Mouse (Mus musculus): ENCODE measurements around the gene Cops7a. TPM values are rescaled to one million over a fixed set of nuclear protein-coding genes. Genes with fewer than 3 reads are reported as not detected.

Cops7a gene
- 141 and 150 TPM in 2 replicates for polyA plus RNA-seq (2016; fragmentation: Nextera tagmentation; extraction: Ambion mirVana)

DNA sequence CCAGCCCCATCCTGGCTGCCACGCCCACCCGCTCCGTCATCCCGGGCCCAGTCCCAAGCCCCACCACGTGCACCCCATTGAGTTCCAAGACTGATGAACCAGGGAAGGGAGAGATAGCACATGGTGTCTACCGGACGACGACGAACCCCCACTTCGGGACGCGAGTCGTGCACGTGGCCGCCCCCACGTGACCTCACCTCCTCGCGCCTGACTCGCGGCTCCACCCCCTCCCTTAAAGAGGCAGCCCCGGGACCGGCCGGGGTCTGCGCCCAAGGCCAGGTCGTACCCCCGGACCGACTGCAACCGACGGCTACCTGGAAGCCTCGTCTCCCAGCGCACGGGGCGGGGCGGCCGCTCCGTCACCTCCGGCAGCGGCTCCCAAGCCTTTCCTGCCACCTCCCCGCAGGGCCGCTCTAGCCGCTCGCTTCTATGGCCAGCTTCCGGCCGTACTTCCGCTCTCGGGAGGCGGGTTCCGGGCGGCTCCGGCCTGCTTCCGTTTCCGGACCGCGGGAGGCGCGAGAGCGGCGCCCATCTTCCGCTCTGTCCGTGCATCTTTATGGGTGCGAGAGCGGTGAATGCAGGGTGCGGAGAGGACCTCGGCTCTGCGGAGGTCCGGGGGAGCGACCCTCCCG lies at the start of gene Cops7a:
Gene Cops7a, minus strand, starts transcription at position 451 of the 632 bp plus-strand sequence.
- H3K36me3 ChIP-seq, result peaks cover 40% of the 10 kb centered on the region
- H3K4me3 ChIP-seq, result peak within 1 kb of the TSS; percentile 86
- peak; percentile 99 for DNase-seq (ENCODE audit: low spot score)
- no peaks in the 10 kb centered on the region for H3K9me3 ChIP-seq (replicated peaks)
- H3K27ac ChIP-seq, result peak within 1 kb of the TSS; percentile 94
- no peaks in the 10 kb centered on the region for H3K27me3 ChIP-seq (ENCODE audit: low read depth, poor library complexity, severe bottlenecking)
- H3K4me1 ChIP-seq, result peaks cover 16% of the 10 kb centered on the region
- WGBS, result under 1% methylated on average over 68 of the region's 68 CpGs

DNA sequence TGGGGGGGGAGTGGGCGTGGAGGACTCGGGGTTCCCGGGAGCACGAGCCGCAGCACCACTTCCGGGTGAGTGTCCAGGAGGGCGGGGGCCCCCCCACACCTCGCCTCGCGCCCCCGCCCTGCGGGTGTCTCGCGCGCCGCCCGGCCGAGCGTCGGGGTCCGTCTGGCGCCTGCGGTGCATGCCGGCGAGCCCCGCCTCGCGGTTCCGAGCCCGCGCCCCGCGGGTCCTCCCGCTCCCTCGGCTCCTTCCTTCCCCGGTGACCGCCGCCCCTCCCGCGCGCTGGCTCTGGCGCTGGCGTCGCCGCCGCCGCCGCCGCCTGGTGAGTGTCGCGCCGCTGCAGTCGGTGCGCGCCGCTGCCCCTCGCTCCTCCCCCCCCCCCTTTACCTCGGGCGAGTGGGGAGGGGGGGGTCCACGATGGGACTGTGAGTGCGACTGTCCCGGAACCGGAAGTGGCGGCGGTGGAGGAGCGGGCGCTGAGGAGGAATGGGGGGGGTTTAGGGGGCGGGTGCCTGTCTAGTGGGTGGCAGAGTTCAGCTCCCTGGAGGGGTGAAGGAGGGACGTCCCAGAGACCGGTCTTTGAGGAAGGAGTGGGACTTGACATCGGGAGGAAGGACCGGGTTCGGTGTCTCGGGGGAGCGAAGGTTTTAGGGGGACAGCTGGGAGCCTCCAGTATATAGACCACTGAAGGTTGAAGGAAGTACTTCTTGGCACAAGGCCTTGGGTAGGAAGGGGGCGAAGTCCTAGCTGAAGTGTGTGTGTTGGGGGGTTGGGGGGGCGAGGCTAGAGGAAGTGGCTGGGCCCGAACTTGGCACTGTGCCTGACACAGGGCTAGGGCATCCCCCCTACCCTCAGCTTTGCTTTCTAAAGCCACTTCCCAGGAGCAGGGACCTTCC lies 44.1 kb upstream of the Cops7a start:
- under 1% methylated on average over 77 of the region's 78 CpGs for WGBS
- H3K36me3 ChIP-seq, result peaks cover 40% of the 10 kb centered on the region
- no peaks in the 10 kb centered on the region for H3K9me3 ChIP-seq (replicated peaks)
- peaks cover 24% of the 10 kb centered on the region for H3K4me1 ChIP-seq
- H3K27me3 ChIP-seq (ENCODE audit: low read depth, poor library complexity, severe bottlenecking), result peaks cover 8% of the 10 kb centered on the region; the same call in 1 of the 2 replicates
- peak overlapping the region; percentile 92 for H3K4me3 ChIP-seq
- peak; percentile 93 for DNase-seq (ENCODE audit: low spot score)
- H3K27ac ChIP-seq, result peak overlapping the region; percentile 99

DNA sequence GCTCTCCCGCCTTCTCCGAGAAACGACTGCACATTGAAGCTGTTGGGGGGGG lies 43.6 kb upstream of the Cops7a start, which contains the start of gene Zfp384:
Gene Zfp384, plus strand, starts transcription at position 17 of the 52 bp plus-strand sequence.
- Histone ChIP-seq H3K36me3 (peaks cover 35% of the 10 kb centered on the region), H3K27ac (peak within 1 kb of the TSS; percentile 99), H3K9me3 (replicated peaks) (no peaks in the 10 kb centered on the region), H3K4me1 (peaks cover 24% of the 10 kb centered on the region), H3K4me3 (peak within 1 kb of the TSS; percentile 92), H3K27me3 (ENCODE audit: low read depth, poor library complexity, severe bottlenecking) (peaks cover 12% of the 10 kb centered on the region; the same call in 1 of the 2 replicates)
- WGBS, result 0% methylated on average over 3 of the region's 3 CpGs
- no peak for DNase-seq (ENCODE audit: low spot score)

DNA sequence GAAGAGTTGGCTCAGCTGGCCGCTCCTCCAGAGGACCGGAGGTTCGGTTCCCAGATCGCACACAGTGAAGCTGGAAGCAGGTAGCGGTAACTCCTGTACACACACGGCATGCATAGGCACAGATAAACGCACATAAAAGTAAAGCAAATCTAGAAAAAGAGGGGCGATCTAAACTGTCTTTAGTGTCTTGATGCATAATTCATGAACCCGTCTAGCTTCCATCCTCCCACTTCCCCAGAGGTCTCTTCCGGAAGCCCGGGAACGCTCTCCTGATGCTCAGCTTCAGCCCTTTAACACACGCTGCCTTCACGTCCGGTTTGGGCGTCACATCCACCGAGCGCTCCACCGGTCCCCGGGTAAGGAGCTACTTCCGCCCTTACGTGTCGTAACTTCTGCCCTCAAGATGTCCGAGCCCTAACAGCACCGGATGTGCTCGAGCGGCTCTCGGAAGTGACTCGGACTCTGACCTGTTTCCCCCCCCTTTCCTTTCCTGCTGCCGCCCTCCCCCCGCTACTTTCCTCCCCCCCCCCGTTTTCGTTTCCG lies 43.3 kb upstream of the Cops7a start:
- peak overlapping the region; percentile 92 for H3K4me3 ChIP-seq
- H3K27ac ChIP-seq, result peak overlapping the region; percentile 99
- peaks cover 32% of the 10 kb centered on the region for H3K36me3 ChIP-seq
- peak; percentile 96 for DNase-seq (ENCODE audit: low spot score)
- H3K4me1 ChIP-seq, result peaks cover 26% of the 10 kb centered on the region
- no peaks in the 10 kb centered on the region for H3K9me3 ChIP-seq (replicated peaks)
- H3K27me3 ChIP-seq (ENCODE audit: low read depth, poor library complexity, severe bottlenecking), result peaks cover 15% of the 10 kb centered on the region
- 1% methylated on average over 34 of the region's 34 CpGs for WGBS

DNA sequence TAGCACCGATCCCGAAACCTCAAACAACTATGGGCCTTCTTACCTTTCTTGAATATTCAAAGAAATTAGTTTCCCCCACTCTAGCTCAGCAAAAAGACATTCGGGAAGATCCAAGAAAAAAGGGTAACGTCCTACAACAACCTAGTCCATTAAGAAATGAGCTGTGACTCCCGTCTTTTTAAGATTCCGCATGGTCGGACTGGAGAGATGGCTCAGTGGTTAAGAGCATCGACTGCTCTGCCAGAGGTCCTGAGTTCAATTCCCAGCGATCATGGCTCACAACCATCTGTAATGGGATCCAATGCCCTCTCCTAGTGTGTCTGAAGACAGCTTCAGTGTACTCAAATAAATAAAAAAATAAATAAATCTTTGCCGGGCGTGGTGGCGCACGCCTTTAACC lies 42.7 kb upstream of the Cops7a start:
- DNase-seq (ENCODE audit: low spot score), result no peak
- Histone ChIP-seq H3K4me1 (peaks cover 29% of the 10 kb centered on the region), H3K36me3 (peaks cover 26% of the 10 kb centered on the region), H3K9me3 (replicated peaks) (no peaks in the 10 kb centered on the region), H3K27me3 (ENCODE audit: low read depth, poor library complexity, severe bottlenecking) (peaks cover 21% of the 10 kb centered on the region), H3K27ac (peak overlapping the region; percentile 99), H3K4me3 (peak overlapping the region; percentile 92)
- WGBS, result 47% methylated on average over 13 of the region's 13 CpGs

DNA sequence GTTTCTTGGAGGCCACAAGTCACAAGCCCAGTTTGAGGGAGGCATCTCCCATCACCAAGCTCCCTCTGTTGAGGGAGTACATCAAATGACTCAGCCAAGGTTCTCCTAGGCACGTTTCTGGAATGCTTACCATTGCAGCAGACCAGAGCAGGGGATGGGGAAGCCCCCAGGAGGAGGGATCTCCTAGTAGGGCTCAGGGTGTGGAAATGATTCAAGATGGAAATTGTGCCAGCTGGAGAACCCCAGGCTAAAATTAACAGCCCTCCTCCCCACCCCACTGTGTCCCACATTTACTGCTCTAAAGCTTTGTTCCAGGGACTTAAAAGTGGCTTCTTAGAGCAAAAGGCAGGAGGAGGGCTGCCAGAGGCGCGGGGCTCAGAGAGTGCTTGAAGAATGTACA lies 39.7 kb upstream of the Cops7a start:
- H3K4me1 ChIP-seq, result peaks cover 17% of the 10 kb centered on the region
- no peak overlapping the region for H3K27ac ChIP-seq
- no peaks in the 10 kb centered on the region for H3K9me3 ChIP-seq (replicated peaks)
- 36% methylated on average over 3 of the region's 3 CpGs for WGBS
- no peak overlapping the region for H3K4me3 ChIP-seq
- no peaks in the 10 kb centered on the region for H3K36me3 ChIP-seq
- DNase-seq (ENCODE audit: low spot score), result no peak
- peaks cover 50% of the 10 kb centered on the region for H3K27me3 ChIP-seq (ENCODE audit: low read depth, poor library complexity, severe bottlenecking)

DNA sequence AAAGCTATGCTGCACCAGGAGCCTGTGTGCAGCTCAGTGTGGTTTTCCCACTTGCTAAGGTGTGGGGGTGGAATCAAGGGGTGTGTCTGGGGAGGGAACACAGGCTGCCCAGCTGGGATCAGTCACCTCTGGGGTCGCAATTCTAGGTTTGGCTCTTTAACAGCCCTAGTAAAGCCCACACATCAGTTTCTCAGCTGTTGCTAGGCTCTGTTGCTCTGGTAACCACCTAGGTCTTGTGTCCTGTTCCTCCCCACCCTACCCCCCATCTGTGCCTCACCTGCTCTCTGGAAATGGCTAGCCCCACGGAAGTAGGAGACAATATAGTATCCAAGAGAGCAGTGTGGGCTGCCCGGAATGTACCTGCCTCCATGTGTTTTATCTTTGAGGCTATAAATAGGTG lies 38.4 kb upstream of the Cops7a start:
- H3K9me3 ChIP-seq (replicated peaks), result no peaks in the 10 kb centered on the region
- no peaks in the 10 kb centered on the region for H3K36me3 ChIP-seq
- peaks cover 14% of the 10 kb centered on the region for H3K4me1 ChIP-seq
- no peak overlapping the region for H3K27ac ChIP-seq
- peaks cover 64% of the 10 kb centered on the region for H3K27me3 ChIP-seq (ENCODE audit: low read depth, poor library complexity, severe bottlenecking)
- no peak overlapping the region for H3K4me3 ChIP-seq
- WGBS, result 52% methylated on average over 3 of the region's 3 CpGs
- DNase-seq (ENCODE audit: low spot score), result no peak

DNA sequence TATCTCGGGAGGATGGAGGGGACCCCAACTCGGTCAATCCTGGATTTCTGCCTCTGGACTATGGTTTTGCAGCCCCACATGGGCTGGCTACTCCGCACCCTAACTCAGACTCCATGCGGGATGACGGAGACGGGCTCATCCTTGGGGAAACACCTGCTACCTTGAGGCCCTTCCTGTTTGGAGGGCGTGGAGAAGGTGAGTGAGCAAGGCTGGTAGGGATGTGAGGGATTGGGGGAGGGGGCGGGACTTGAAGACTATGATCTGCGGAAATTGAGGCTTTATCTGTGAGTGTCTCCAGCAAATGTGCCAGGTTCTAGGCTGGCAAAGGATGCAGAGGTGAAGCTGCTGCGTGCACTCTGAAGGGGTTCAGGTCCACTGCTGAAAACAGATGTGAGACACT lies 34.2 kb upstream of the Cops7a start:
- Histone ChIP-seq H3K9me3 (replicated peaks) (no peaks in the 10 kb centered on the region), H3K27ac (no peak overlapping the region), H3K4me3 (no peak overlapping the region), H3K36me3 (no peaks in the 10 kb centered on the region), H3K4me1 (peaks cover 33% of the 10 kb centered on the region), H3K27me3 (ENCODE audit: low read depth, poor library complexity, severe bottlenecking) (peaks cover 99% of the 10 kb centered on the region)
- no peak for DNase-seq (ENCODE audit: low spot score)
- WGBS, result 24% methylated on average over 10 of the region's 10 CpGs

DNA sequence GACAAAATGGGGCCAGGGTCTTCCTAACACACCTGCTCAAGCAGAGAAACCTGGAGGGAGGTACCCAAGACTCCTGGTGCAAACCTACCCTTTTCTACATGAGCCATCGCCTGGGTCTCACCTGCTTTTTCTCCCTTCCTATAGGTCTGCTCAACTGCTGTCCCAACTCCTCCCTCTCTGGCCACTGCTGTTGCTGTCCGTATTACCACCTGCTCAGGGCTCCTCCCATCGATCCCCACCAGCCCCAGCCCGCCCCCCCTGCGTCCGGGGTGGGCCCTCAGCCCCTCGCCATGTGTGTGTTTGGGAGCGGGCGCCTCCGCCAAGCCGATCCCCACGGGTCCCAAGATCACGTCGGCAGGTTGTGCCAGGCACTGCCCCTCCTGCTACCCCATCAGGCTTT lies 33.8 kb upstream of the Cops7a start:
- no peak overlapping the region for H3K4me3 ChIP-seq
- WGBS, result 24% methylated on average over 14 of the region's 14 CpGs
- no peaks in the 10 kb centered on the region for H3K36me3 ChIP-seq
- H3K9me3 ChIP-seq (replicated peaks), result no peaks in the 10 kb centered on the region
- no peak overlapping the region for H3K27ac ChIP-seq
- peaks cover 34% of the 10 kb centered on the region for H3K4me1 ChIP-seq
- peaks cover 99% of the 10 kb centered on the region for H3K27me3 ChIP-seq (ENCODE audit: low read depth, poor library complexity, severe bottlenecking)
- DNase-seq (ENCODE audit: low spot score), result no peak

DNA sequence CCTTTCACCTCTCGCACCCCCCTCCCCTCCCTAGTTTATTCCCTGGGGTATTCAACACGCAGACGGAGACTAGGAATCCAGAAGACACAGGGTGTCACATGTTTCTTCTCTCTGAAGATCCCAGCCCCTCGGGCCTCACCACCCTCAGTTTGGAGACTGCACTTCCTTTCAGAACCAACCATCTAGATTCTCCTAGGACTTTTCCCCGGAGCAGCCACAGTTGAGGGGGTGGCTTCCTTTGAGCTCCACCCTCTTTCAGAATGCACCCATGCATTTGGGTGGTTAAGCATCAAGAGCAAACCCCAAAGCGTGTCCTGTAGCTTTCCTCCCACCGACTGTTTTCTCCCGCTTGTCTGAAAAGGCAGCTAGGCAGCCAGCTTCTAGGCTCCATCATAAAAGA lies 32.7 kb upstream of the Cops7a start:
- Histone ChIP-seq H3K27ac (no peak overlapping the region), H3K9me3 (replicated peaks) (no peaks in the 10 kb centered on the region), H3K36me3 (no peaks in the 10 kb centered on the region), H3K4me3 (0 out of 2 replicates have a peak overlapping the region, but pooled peaks have one; percentile 70), H3K4me1 (peaks cover 31% of the 10 kb centered on the region), H3K27me3 (ENCODE audit: low read depth, poor library complexity, severe bottlenecking) (peaks cover 100% of the 10 kb centered on the region)
- 7% methylated on average over 8 of the region's 8 CpGs for WGBS
- DNase-seq (ENCODE audit: low spot score), result no peak

DNA sequence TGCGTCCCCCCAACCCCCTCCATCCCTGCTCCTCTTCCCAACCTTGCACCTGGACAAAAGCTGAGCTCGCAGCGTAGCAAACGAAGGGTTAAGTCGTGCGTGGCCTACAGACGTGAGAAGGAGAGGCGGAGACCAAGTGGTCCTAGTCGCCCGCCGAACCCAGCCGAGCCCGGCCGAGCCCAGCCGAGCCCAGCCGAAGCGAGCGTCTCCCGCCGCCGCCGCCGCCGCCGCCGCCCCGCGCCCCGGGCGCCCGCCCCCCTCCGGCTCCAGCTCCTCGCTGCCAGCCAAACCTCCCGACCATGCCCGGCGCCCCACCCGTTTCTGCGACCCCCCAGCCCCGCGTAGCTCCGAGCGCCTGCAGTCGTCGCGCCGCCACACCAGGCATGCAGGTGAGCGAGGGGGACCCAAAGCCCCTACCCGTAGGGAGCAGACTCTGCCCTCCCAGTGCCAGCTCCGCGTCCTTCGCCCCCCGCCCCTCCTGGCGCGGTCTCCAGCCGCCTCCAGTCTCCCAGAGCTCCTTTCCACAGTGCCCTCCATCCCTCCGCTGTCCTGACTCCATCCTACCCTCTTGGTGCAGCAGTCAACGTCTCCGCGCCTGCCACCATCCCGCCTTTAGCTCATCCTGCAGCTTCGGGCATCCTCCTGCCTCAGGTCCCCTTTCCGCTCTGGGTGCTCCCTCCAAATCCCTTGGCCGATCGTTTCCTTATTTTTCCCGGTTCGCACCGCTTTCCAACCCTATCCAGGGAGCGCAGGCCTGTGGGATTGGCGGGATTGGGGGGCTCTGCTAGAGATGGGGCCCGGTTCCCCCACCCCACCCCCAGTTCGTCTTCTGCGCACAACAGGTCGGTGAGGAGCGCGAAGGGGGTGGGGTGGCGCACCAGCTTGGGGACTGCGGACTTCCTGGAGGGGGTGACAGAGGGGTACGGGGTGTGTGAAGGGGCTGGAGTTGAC lies 31.5 kb upstream of the Cops7a start, which contains the start of gene Pianp:
Gene Pianp, plus strand, starts transcription at position 144 of the 951 bp plus-strand sequence.
- Histone ChIP-seq H3K36me3 (no peaks in the 10 kb centered on the region), H3K27ac (peak within 1 kb of the TSS; percentile 82), H3K4me3 (peak within 1 kb of the TSS; percentile 70), H3K4me1 (peaks cover 31% of the 10 kb centered on the region), H3K27me3 (ENCODE audit: low read depth, poor library complexity, severe bottlenecking) (peaks cover 100% of the 10 kb centered on the region), H3K9me3 (replicated peaks) (no peaks in the 10 kb centered on the region)
- peak; percentile 87 for DNase-seq (ENCODE audit: low spot score)
- WGBS, result 1% methylated on average over 76 of the region's 78 CpGs

DNA sequence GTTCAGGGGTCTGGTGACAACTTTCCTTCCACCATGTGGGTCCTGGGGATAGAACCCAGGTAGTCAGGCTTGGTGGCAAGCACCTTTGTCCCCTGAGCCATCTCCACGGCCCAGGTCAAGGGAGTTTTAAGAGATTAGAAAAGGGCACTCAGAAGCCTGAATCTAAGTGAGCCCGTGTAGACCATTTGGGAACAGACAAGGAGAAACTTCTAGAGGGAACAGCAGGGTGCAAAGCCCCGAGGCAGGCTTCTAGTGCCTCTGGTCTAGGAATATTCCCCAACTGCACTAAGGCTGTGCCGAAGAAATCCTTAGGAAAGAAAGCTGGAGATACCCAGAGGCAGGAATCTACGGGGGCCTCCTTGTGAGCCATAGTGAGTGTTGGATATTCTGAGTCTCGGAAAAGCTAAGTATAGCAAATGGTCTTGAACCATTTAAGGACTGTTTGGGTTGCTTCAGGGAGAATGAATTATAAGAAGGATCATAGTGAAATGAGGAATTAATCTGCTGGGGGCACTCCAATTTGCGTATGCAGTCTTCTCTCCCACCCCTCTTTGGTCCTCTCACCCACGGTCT lies 30.6 kb upstream of the Cops7a start:
- peaks cover 98% of the 10 kb centered on the region for H3K27me3 ChIP-seq (ENCODE audit: low read depth, poor library complexity, severe bottlenecking)
- no peaks in the 10 kb centered on the region for H3K36me3 ChIP-seq
- H3K4me3 ChIP-seq, result peak overlapping the region; percentile 70
- no peak for DNase-seq (ENCODE audit: low spot score)
- 49% methylated on average over 8 of the region's 8 CpGs for whole genome bisulfite sequencing
- no peaks in the 10 kb centered on the region for H3K9me3 ChIP-seq (replicated peaks)
- H3K27ac ChIP-seq, result no peak overlapping the region
- peaks cover 31% of the 10 kb centered on the region for H3K4me1 ChIP-seq
